Mouse (Mus musculus) heart, embryonic 11.5 days (tissue): ENCODE data around the gene Kcnj8. TPM values are rescaled to one million over a fixed set of nuclear protein-coding genes. Genes with fewer than 3 reads are reported as not detected.

Experiments
- ATAC-seq: fragments of 200-750 bp; cut with Nextera tagmentation; replicated peaks from 2 replicates; pipeline ENCODE4 v1.8.0; 2017; ENCODE audit warnings: moderate library complexity; ENCODE audit not compliant: insufficient number of reproducible peaks, low FRiP score, low TSS enrichment
- H3K27ac ChIP-seq: fragments of 300-500 bp; sonication (generic); 2 replicates; pipeline ENCODE4 v1.5.1; 2014; ENCODE audit warnings: mild to moderate bottlenecking, low read depth, low read length
- H3K27me3 ChIP-seq: fragments of 300-500 bp; sonication (generic); 2 replicates; pipeline ENCODE4 v1.6.1; 2014; ENCODE audit warnings: mild to moderate bottlenecking, low read length, mixed read lengths; ENCODE audit not compliant: control insufficient read depth, insufficient read depth
- H3K36me3 ChIP-seq: fragments of 300-500 bp; sonication (generic); 2 replicates; pipeline ENCODE4 v1.6.1; 2014; ENCODE audit warnings: mild to moderate bottlenecking, low read length, moderate library complexity, mixed read lengths; ENCODE audit not compliant: control insufficient read depth, insufficient read depth
- H3K4me1 ChIP-seq: fragments of 300-500 bp; sonication (generic); 2 replicates; pipeline ENCODE4 v1.6.1; 2014; ENCODE audit warnings: low read length; ENCODE audit not compliant: control insufficient read depth, insufficient read depth
- H3K4me2 ChIP-seq: fragments of 300-500 bp; sonication (generic); 2 replicates; pipeline ENCODE4 v1.6.1; 2014; ENCODE audit warnings: mild to moderate bottlenecking, moderate library complexity
- H3K4me3 ChIP-seq: fragments of 300-500 bp; sonication (generic); 2 replicates; pipeline ENCODE4 v1.5.1; 2014; ENCODE audit warnings: low read depth, low read length
- H3K9ac ChIP-seq: fragments of 300-500 bp; sonication (generic); 2 replicates; pipeline ENCODE4 v1.6.1; 2014; ENCODE audit warnings: mild to moderate bottlenecking, low read depth, low read length, moderate library complexity
- H3K9me3 ChIP-seq: fragments of 300-500 bp; sonication (generic); replicated peaks from 2 replicates; pipeline ENCODE4 v1.6.1; 2016; ENCODE audit warnings: low read length; ENCODE audit not compliant: control insufficient read depth
- WGBS: fragments of 180-500 bp; shearing (Covaris S2); extraction: QIAGEN DNeasy Blood & Tissue Kit; methylation state at CpG from one replicate; pipeline ENCODE4 v1.1.7; 2014; ENCODE audit not compliant: insufficient replicate concordance; 5-methylcytosine and 5-hydroxymethylcytosine counted together
- polyA plus RNA-seq: library from polyadenylated mRNA; unstranded; fragments of >200 nt; fragmentation: Nextera tagmentation; extraction: Ambion mirVana; gene quantifications from 2 replicates; pipeline ENCODE4 v1.2.1, GENCODE M21; 2014

The Kcnj8 gene
- polyA plus RNA-seq, 1 experiment from 2014 or later: 3.0 TPM

GRCm38 (mm10) chr6:142577801-142578200, 6.4 kb upstream of the Kcnj8 start:
- Histone ChIP-seq H3K4me3 (no peak overlapping the region), H3K9ac (no peak overlapping the region), H3K27me3 (no peaks in the 10 kb centered on the region), H3K4me2 (no peak overlapping the region), H3K9me3 (no peaks in the 10 kb centered on the region), H3K36me3 (no peaks in the 10 kb centered on the region), H3K4me1 (no peaks in the 10 kb centered on the region), H3K27ac (no peak overlapping the region)
- WGBS: 76% methylated on average over 6 of the region's 6 CpGs
- no peak for ATAC-seq

GRCm38 (mm10) chr6:142572876-142573275, 1.5 kb upstream of the Kcnj8 start:
- WGBS: 49% methylated on average over 6 of the region's 6 CpGs
- H3K36me3 ChIP-seq: no peaks in the 10 kb centered on the region
- peaks cover 33% of the 10 kb centered on the region for H3K27me3 ChIP-seq
- no peak overlapping the region for H3K4me2 ChIP-seq
- no peak overlapping the region for H3K27ac ChIP-seq
- H3K4me1 ChIP-seq: peaks cover 12% of the 10 kb centered on the region
- H3K9me3 ChIP-seq: no peaks in the 10 kb centered on the region
- ATAC-seq: no peak
- no peak overlapping the region for H3K4me3 ChIP-seq
- no peak overlapping the region for H3K9ac ChIP-seq

- WGBS: 5% methylated on average over 21 of the region's 21 CpGs
- Histone ChIP-seq H3K4me1 (peaks cover 20% of the 10 kb centered on the region), H3K4me3 (peak overlapping the region; percentile 55), H3K36me3 (no peaks in the 10 kb centered on the region), H3K27ac (no peak overlapping the region), H3K4me2 (peak overlapping the region; percentile 92), H3K9me3 (no peaks in the 10 kb centered on the region), H3K27me3 (peaks cover 33% of the 10 kb centered on the region), H3K9ac (no peak overlapping the region)
- 0 out of 2 replicates have a peak, but pooled peaks have one; percentile 8 for ATAC-seq
Measured at GRCm38 (mm10) chr6:142571629-142572360, 381 bp upstream of the Kcnj8 start.

- H3K4me1 ChIP-seq: peaks cover 20% of the 10 kb centered on the region
- no peaks in the 10 kb centered on the region for H3K9me3 ChIP-seq
- H3K9ac ChIP-seq: 0 out of 2 replicates have a peak overlapping the region, but pooled peaks have one; percentile 28
- 12% methylated on average over 30 of the region's 30 CpGs for WGBS
- H3K27ac ChIP-seq: no peak overlapping the region
- ATAC-seq: no peak
- H3K4me2 ChIP-seq: peak overlapping the region; percentile 92
- peak overlapping the region; percentile 55 for H3K4me3 ChIP-seq
- H3K36me3 ChIP-seq: no peaks in the 10 kb centered on the region
- H3K27me3 ChIP-seq: peaks cover 33% of the 10 kb centered on the region
Measured at GRCm38 (mm10) chr6:142570046-142570770, 1.2 kb downstream of the Kcnj8 start.

- no peak for ATAC-seq
- H3K27me3 ChIP-seq: peaks cover 33% of the 10 kb centered on the region
Measured at GRCm38 (mm10) chr6:142568713-142569357, 2.6 kb downstream of the Kcnj8 start.

GRCm38 (mm10) chr6:142567452-142567851, 4.0 kb downstream of the Kcnj8 start:
- ATAC-seq: peak; percentile 55; the same call in 1 of the 2 replicates
- no peak overlapping the region for H3K27ac ChIP-seq
- no peaks in the 10 kb centered on the region for H3K36me3 ChIP-seq
- H3K4me3 ChIP-seq: no peak overlapping the region
- WGBS: 10% methylated on average over 5 of the region's 5 CpGs
- H3K4me1 ChIP-seq: peaks cover 20% of the 10 kb centered on the region
- H3K9ac ChIP-seq: no peak overlapping the region
- H3K27me3 ChIP-seq: peaks cover 32% of the 10 kb centered on the region
- H3K4me2 ChIP-seq: no peak overlapping the region
- H3K9me3 ChIP-seq: no peaks in the 10 kb centered on the region

More at GRCm38 (mm10) chr6:142568713-142569357, 2.6 kb downstream of the Kcnj8 start:
- H3K4me2 ChIP-seq: no peak overlapping the region
- no peaks in the 10 kb centered on the region for H3K9me3 ChIP-seq
- WGBS: 51% methylated on average over 7 of the region's 7 CpGs
- no peak overlapping the region for H3K27ac ChIP-seq
- H3K4me1 ChIP-seq: peaks cover 20% of the 10 kb centered on the region
- no peak overlapping the region for H3K9ac ChIP-seq
- H3K36me3 ChIP-seq: no peaks in the 10 kb centered on the region
- no peak overlapping the region for H3K4me3 ChIP-seq

- no peak for ATAC-seq
- Histone ChIP-seq H3K9ac (no peak overlapping the region), H3K27ac (no peak overlapping the region), H3K9me3 (no peaks in the 10 kb centered on the region), H3K4me1 (peaks cover 14% of the 10 kb centered on the region), H3K4me3 (no peak overlapping the region), H3K4me2 (no peak overlapping the region), H3K27me3 (peaks cover 10% of the 10 kb centered on the region), H3K36me3 (no peaks in the 10 kb centered on the region)
- WGBS: 88% methylated on average over 3 of the region's 3 CpGs
Measured at GRCm38 (mm10) chr6:142564746-142565145, 6.7 kb downstream of the Kcnj8 start.

GRCm38 (mm10) chr6:142561151-142561550, 10.3 kb downstream of the Kcnj8 start:
- Histone ChIP-seq H3K4me3 (no peak overlapping the region), H3K36me3 (no peaks in the 10 kb centered on the region), H3K27me3 (no peaks in the 10 kb centered on the region; the same call in 1 of the 2 replicates), H3K27ac (no peak overlapping the region), H3K4me1 (no peaks in the 10 kb centered on the region), H3K9ac (no peak overlapping the region), H3K4me2 (no peak overlapping the region), H3K9me3 (no peaks in the 10 kb centered on the region)
- ATAC-seq: no peak
- 74% methylated on average over 1 of the region's 1 CpGs for WGBS
